Mouse (Mus musculus) C2C12 (cell line): ENCODE results near the gene Ndufa11.

ENCODE experiments used
- CEBPB ChIP-seq: IDR thresholded peaks from one replicate; pipeline ENCODE4 v1.6.1; 2011; ENCODE audit warnings: low read depth, mild to moderate bottlenecking, control low read depth, moderate library complexity
- CTCF ChIP-seq: IDR thresholded peaks from one replicate; pipeline ENCODE4 v1.5.1; 2011; ENCODE audit not compliant: control insufficient read depth, insufficient read depth, insufficient read length
- FOSL1 ChIP-seq: IDR thresholded peaks from one replicate; pipeline ENCODE4 v1.8.0; 2011; ENCODE audit warnings: mild to moderate bottlenecking, low read length; ENCODE audit not compliant: poor library complexity, insufficient read depth, severe bottlenecking
- MAX ChIP-seq: IDR thresholded peaks from one replicate; pipeline ENCODE4 v1.6.1; 2011; ENCODE audit warnings: mild to moderate bottlenecking, control low read depth
- MYOD1 ChIP-seq: IDR thresholded peaks from one replicate; pipeline ENCODE4 v1.6.1; 2011; ENCODE audit warnings: low read depth; ENCODE audit not compliant: control insufficient read depth, insufficient read length
- MYOG ChIP-seq: IDR thresholded peaks from one replicate; pipeline ENCODE4 v1.6.1; 2011; ENCODE audit not compliant: control insufficient read depth, insufficient read length; ENCODE audit errors: extremely low read depth
- USF1 ChIP-seq: IDR thresholded peaks from one replicate; pipeline ENCODE4 v1.6.1; 2011; ENCODE audit warnings: low read depth, mild to moderate bottlenecking, control low read depth, moderate library complexity

- TF ChIP-seq MAX (no peak), CTCF (no peak), USF1 (no peak), MYOD1 (no peak), CEBPB (no peak), MYOG (no peak), FOSL1 (no peak)
Measured at GRCm38 (mm10) chr17:56729151-56729550, 11.6 kb downstream of the Ndufa11 start.
